Mouse (Mus musculus) small intestine, adult 2 months (tissue): ENCODE measurements around the gene Tbc1d4.

Source experiments
- CTCF ChIP-seq: fragments of 200-500 bp; IDR thresholded peaks from 2 replicates; pipeline ENCODE4 v1.5.1; 2012; ENCODE audit warnings: low read depth, mild to moderate bottlenecking, control low read depth, inconsistent platforms, low read length, moderate library complexity, mixed read lengths; ENCODE audit not compliant: insufficient replicate concordance, insufficient read length; ENCODE audit errors: extremely low read depth
- POLR2A ChIP-seq: fragments of 200-500 bp; IDR thresholded peaks from 2 replicates; pipeline ENCODE4 v1.6.1; 2012; ENCODE audit warnings: low read depth, mild to moderate bottlenecking, control low read depth, inconsistent platforms, low read length, moderate library complexity

DNA sequence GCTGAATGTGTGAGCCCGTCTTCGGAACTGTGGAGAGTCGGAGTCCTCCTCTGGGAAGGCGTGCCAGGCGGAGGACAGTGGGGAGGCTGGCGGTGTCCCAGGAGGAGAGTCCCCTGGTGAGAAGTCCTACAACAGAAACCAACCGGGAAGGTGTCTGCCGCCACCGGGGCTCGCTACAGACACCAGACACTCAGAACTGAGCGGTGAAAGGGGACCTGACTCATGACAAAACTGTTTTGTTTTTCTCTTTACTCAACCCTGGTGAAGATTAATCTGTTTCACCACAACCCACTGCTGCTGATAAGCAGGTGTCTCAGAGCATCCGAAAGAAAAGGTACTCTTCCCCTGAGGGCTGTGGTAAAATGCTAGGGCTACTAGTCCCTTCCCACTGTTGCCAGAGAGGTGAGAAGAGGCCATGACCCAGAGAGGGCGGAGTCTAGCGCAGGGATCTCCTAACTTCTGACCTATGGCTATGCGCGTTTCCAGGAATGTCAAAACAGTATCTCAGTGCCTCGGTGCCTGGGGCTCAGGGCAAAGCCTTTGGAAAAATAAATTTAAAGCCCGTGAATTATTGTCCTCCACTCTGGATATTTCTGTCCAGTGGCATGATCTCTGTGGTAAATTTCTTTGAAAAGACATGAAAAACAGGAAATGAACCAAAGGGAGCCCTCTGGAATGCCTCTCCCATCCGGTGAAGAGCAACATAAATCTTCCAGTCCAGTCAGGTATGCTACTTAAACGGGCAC is 131.7 kb downstream of the Tbc1d4 start:
- TF ChIP-seq CTCF (no peak), POLR2A (no peak)
